Mouse (Mus musculus) CH12.LX (cell line): ENCODE results near the gene Gm11042. TPM values are rescaled to one million over a fixed set of nuclear protein-coding genes. Genes with fewer than 3 reads are reported as not detected.

Experiments
- DNase-seq: peaks from one replicate; pipeline ENCODE4 v3.0.0-alpha.2; 2013; ENCODE audit errors: extremely low read depth
- H3K27ac ChIP-seq: 2 replicates; pipeline ENCODE4 v1.5.1; 2012; ENCODE audit warnings: low read depth, mild to moderate bottlenecking, control low read depth, moderate library complexity; ENCODE audit not compliant: insufficient read depth
- H3K27me3 ChIP-seq: replicated peaks from 2 replicates; pipeline ENCODE3; 2012; ENCODE audit warnings: inconsistent platforms
- H3K36me3 ChIP-seq, 2 experiments: replicated peaks in 1 of 2; 2 replicates each; pipeline versions ENCODE3 to v1.6.1; 2012; ENCODE audit warnings: inconsistent platforms in 1 of 2, low read length in 1 of 2, mild to moderate bottlenecking in 1 of 2, mixed read lengths in 1 of 2, moderate library complexity in 1 of 2; ENCODE audit not compliant: control insufficient read depth in 1 of 2, insufficient read depth in 1 of 2
- H3K4me1 ChIP-seq, 2 experiments: 2 replicates each; pipeline ENCODE4 v1.6.1; 2012; ENCODE audit warnings: inconsistent platforms in 1 of 2, moderate library complexity in 1 of 2; ENCODE audit not compliant: insufficient read depth in 2 of 2, control insufficient read depth in 1 of 2
- H3K4me2 ChIP-seq: 2 replicates; pipeline ENCODE4 v1.6.1; 2012; ENCODE audit warnings: low read depth, mild to moderate bottlenecking, control low read depth; ENCODE audit not compliant: poor library complexity, insufficient read depth, severe bottlenecking
- H3K4me3 ChIP-seq, 3 experiments: fragments of 150-350 bp in 1 of 3; sonication (generic) in 1 of 3; replicated peaks in 1 of 3; 2 replicates each; pipeline versions ENCODE3 to v1.5.1; 2011 to 2012; ENCODE audit warnings: low read depth in 2 of 3, low read length in 2 of 3, mild to moderate bottlenecking in 2 of 3, moderate library complexity in 2 of 3, control low read depth in 1 of 3, improper control_type of control experiment in 1 of 3, inconsistent platforms in 1 of 3, mixed read lengths in 1 of 3; ENCODE audit not compliant: poor library complexity in 1 of 3
- H3K79me2 ChIP-seq: replicated peaks from 2 replicates; pipeline ENCODE4 v1.6.1; 2012; ENCODE audit warnings: mild to moderate bottlenecking, moderate library complexity; ENCODE audit not compliant: control insufficient read depth, poor library complexity, insufficient read depth, severe bottlenecking; ENCODE audit errors: extremely low read depth
- H3K9ac ChIP-seq: 2 replicates; pipeline ENCODE4 v1.6.1; 2012; ENCODE audit warnings: low read depth, mild to moderate bottlenecking, control low read depth, moderate library complexity; ENCODE audit not compliant: insufficient read depth
- H3K9me3 ChIP-seq: replicated peaks from 2 replicates; pipeline ENCODE3; 2012; ENCODE audit warnings: low read length, inconsistent platforms, mixed read lengths
- CHD2 ChIP-seq: IDR thresholded peaks from 2 replicates; pipeline ENCODE4 v1.6.1; 2011; ENCODE audit warnings: low read length, improper control_type of control experiment
- CTCF ChIP-seq, 2 experiments: IDR thresholded peaks in 1 of 2; conservative IDR thresholded peaks in 1 of 2; 2 replicates each; pipeline ENCODE4 v1.5.1; 2011 to 2012; ENCODE audit warnings: low read depth in 2 of 2, low read length in 2 of 2, improper control_type of control experiment in 1 of 2, inconsistent platforms in 1 of 2, mild to moderate bottlenecking in 1 of 2, moderate library complexity in 1 of 2
- EP300 ChIP-seq: IDR thresholded peaks from 2 replicates; pipeline ENCODE4 v1.6.1; 2011; ENCODE audit warnings: low read length, improper control_type of control experiment
- ETS1 ChIP-seq: conservative IDR thresholded peaks from 2 replicates; pipeline ENCODE4 v1.6.1; 2012; ENCODE audit warnings: low read depth, mild to moderate bottlenecking, inconsistent platforms, low read length, improper control_type of control experiment, moderate library complexity
- GABPA ChIP-seq: IDR thresholded peaks from 2 replicates; pipeline ENCODE4 v1.6.1; 2012; ENCODE audit warnings: low read depth, low read length, improper control_type of control experiment, inconsistent platforms; ENCODE audit not compliant: insufficient replicate concordance
- HCFC1 ChIP-seq: IDR thresholded peaks from 2 replicates; pipeline ENCODE4 v1.6.1; 2012; ENCODE audit warnings: low read depth, mild to moderate bottlenecking, inconsistent platforms, low read length, improper control_type of control experiment
- JUN ChIP-seq: IDR thresholded peaks from 2 replicates; pipeline ENCODE4 v1.6.1; 2011; ENCODE audit warnings: low read depth, mild to moderate bottlenecking, low read length, improper control_type of control experiment, moderate library complexity; ENCODE audit not compliant: insufficient read depth
- JUND ChIP-seq: conservative IDR thresholded peaks from 2 replicates; pipeline ENCODE4 v1.6.1; 2011; ENCODE audit warnings: low read depth, low read length, improper control_type of control experiment
- KAT2A ChIP-seq: IDR thresholded peaks from 2 replicates; pipeline ENCODE4 v1.6.1; 2012; ENCODE audit warnings: low read length, improper control_type of control experiment, inconsistent platforms; ENCODE audit not compliant: insufficient replicate concordance
- MAFK ChIP-seq: IDR thresholded peaks from 2 replicates; pipeline ENCODE4 v1.6.1; 2011; ENCODE audit warnings: low read length, improper control_type of control experiment; ENCODE audit not compliant: insufficient replicate concordance
- MAX ChIP-seq: IDR thresholded peaks from 2 replicates; pipeline ENCODE4 v1.6.1; 2011; ENCODE audit warnings: low read length, improper control_type of control experiment
- MAZ ChIP-seq: IDR thresholded peaks from 2 replicates; pipeline ENCODE4 v1.6.1; 2012; ENCODE audit warnings: low read depth, mild to moderate bottlenecking, inconsistent platforms, low read length, improper control_type of control experiment, moderate library complexity
- MEF2A ChIP-seq: IDR thresholded peaks from 2 replicates; pipeline ENCODE4 v1.6.1; 2014; ENCODE audit warnings: low read depth, mild to moderate bottlenecking, inconsistent platforms, low read length, improper control_type of control experiment, borderline replicate concordance
- MXI1 ChIP-seq: IDR thresholded peaks from 2 replicates; pipeline ENCODE4 v1.6.1; 2011; ENCODE audit warnings: mild to moderate bottlenecking, low read depth, low read length, improper control_type of control experiment
- MYC ChIP-seq: IDR thresholded peaks from 2 replicates; pipeline ENCODE4 v1.6.1; 2011; ENCODE audit warnings: low read depth, mild to moderate bottlenecking, improper control_type of control experiment, low read length
- NELFE ChIP-seq: IDR thresholded peaks from 2 replicates; pipeline ENCODE4 v1.6.1; 2011; ENCODE audit warnings: low read depth, low read length, improper control_type of control experiment
- POLR2A ChIP-seq: IDR thresholded peaks from 2 replicates; pipeline ENCODE4 v1.6.1; 2011; ENCODE audit warnings: low read depth, mild to moderate bottlenecking, improper control_type of control experiment, low read length
- RAD21 ChIP-seq: IDR thresholded peaks from 2 replicates; pipeline ENCODE4 v1.6.1; 2011; ENCODE audit warnings: low read depth, mild to moderate bottlenecking, low read length, improper control_type of control experiment, moderate library complexity
- RCOR1 ChIP-seq: conservative IDR thresholded peaks from 2 replicates; pipeline ENCODE4 v1.6.1; 2012; ENCODE audit warnings: low read depth, mild to moderate bottlenecking, inconsistent platforms, low read length, improper control_type of control experiment
- SIN3A ChIP-seq: IDR thresholded peaks from 2 replicates; pipeline ENCODE4 v1.6.1; 2012; ENCODE audit warnings: low read length, improper control_type of control experiment, inconsistent platforms
- SMC3 ChIP-seq: IDR thresholded peaks from 2 replicates; pipeline ENCODE4 v1.6.1; 2011; ENCODE audit warnings: low read depth, low read length, improper control_type of control experiment
- TBP ChIP-seq: conservative IDR thresholded peaks from 2 replicates; pipeline ENCODE4 v1.6.1; 2011; ENCODE audit warnings: low read depth, low read length, improper control_type of control experiment
- TCF12 ChIP-seq: IDR thresholded peaks from 2 replicates; pipeline ENCODE4 v1.6.1; 2014; ENCODE audit warnings: low read depth, mild to moderate bottlenecking, inconsistent platforms, low read length, improper control_type of control experiment
- ZC3H11A ChIP-seq: IDR thresholded peaks from 2 replicates; pipeline ENCODE4 v1.6.1; 2012; ENCODE audit warnings: low read depth, mild to moderate bottlenecking, inconsistent platforms, low read length, improper control_type of control experiment
- ZKSCAN1 ChIP-seq: IDR thresholded peaks from 2 replicates; pipeline ENCODE4 v1.6.1; 2012; ENCODE audit warnings: low read depth, inconsistent platforms, low read length, improper control_type of control experiment, borderline replicate concordance
- ZMIZ1 ChIP-seq: IDR thresholded peaks from 2 replicates; pipeline ENCODE4 v1.6.1; 2012; ENCODE audit warnings: low read depth, mild to moderate bottlenecking, inconsistent platforms, low read length, improper control_type of control experiment
- dilution Hi-C: fragments of 300-500 bp; cut with MboI; formaldehyde crosslinking; loops from 2 replicates; pipeline ENCODE4 v1.14.3; 2020; ENCODE audit warnings: low sequenced_read_pairs; ENCODE audit not compliant: extremely low pct_unique_long_range_greater_than_20kb, extremely low pct_ligation_motif_present
- in situ Hi-C: fragments of 300-500 bp; cut with MboI; formaldehyde crosslinking; loops from 3 replicates; pipeline ENCODE4 v1.14.3; 2019; ENCODE audit warnings: low sequenced_read_pairs, low pct_ligation_motif_present, low pct_unique_long_range_greater_than_20kb, mixed read lengths
- polyA plus RNA-seq: library from polyadenylated mRNA; unstranded; fragments of >175 nt; gene quantifications from 2 replicates; pipeline ENCODE4 v1.2.1, GENCODE M21; 2012; ENCODE audit warnings: low read depth; ENCODE audit not compliant: insufficient read length
- total RNA-seq, 2 experiments: library from RNA; depleted of rRNA; stranded (reverse); fragments of 300-350 nt in 1 of 2; fragments of >200 nt in 1 of 2; gene quantifications; 2 replicates each; pipeline ENCODE4 v1.2.3; 2012 to 2014

Gm11042 gene
- total and polyA plus RNA-seq, 3 experiments = not detected

- Histone ChIP-seq H3K27ac (no peak overlapping the region), H3K4me3 (no peak overlapping the region), H3K9ac (no peak overlapping the region), H3K36me3 (no peaks in the 10 kb centered on the region), H3K79me2 (no peaks in the 10 kb centered on the region), H3K27me3 (no peaks in the 10 kb centered on the region), H3K4me1 (no peaks in the 10 kb centered on the region), H3K9me3 (no peaks in the 10 kb centered on the region), H3K4me2 (no peak overlapping the region)
- dilution Hi-C loops (no loop called here), in situ Hi-C loops (loop anchor here (25.0 kb wide), 2 partner anchors 345 to 820 kb away; no protein-coding TSS in a partner anchor)
- DNase-seq = no peak
- TF ChIP-seq CHD2 (no peak), ETS1 (no peak), KAT2A (no peak), EP300 (no peak), MEF2A (no peak), CTCF (conservative IDR thresholded peaks at IDR 0.05 in 1 of 2, IDR thresholded peaks at IDR 0.05 in 1 of 2; ENCODE audit: low read depth in 2 of 2, low read length in 2 of 2) (no peak), GABPA (no peak), NELFE (no peak), TCF12 (no peak), RAD21 (no peak), TBP (no peak), SIN3A (no peak), SMC3 (no peak), RCOR1 (no peak), POLR2A (no peak), HCFC1 (no peak), JUND (no peak)
Observed at GRCm38 (mm10) chr12:74342720-74343119, 26.5 kb upstream of the Gm11042 start.

- dilution Hi-C loops = no loop called here
Observed at GRCm38 (mm10) chr12:74340070-74340469, 23.9 kb upstream of the Gm11042 start.

More at GRCm38 (mm10) chr12:74340070-74340469, 23.9 kb upstream of the Gm11042 start:
- Histone ChIP-seq H3K4me3 (no peak overlapping the region), H3K79me2 (no peaks in the 10 kb centered on the region), H3K4me1 (no peaks in the 10 kb centered on the region), H3K9me3 (no peaks in the 10 kb centered on the region), H3K9ac (no peak overlapping the region), H3K4me2 (no peak overlapping the region), H3K36me3 (no peaks in the 10 kb centered on the region), H3K27me3 (no peaks in the 10 kb centered on the region), H3K27ac (no peak overlapping the region)
- no peak for DNase-seq
- TF ChIP-seq GABPA (no peak), JUN (no peak), MAX (no peak), MYC (no peak), CHD2 (no peak), KAT2A (no peak), SIN3A (no peak), RCOR1 (no peak), ZC3H11A (no peak), CTCF (conservative IDR thresholded peaks at IDR 0.05 in 1 of 2, IDR thresholded peaks at IDR 0.05 in 1 of 2; ENCODE audit: low read depth in 2 of 2, low read length in 2 of 2) (no peak), EP300 (no peak), ZKSCAN1 (no peak), MXI1 (no peak), MAFK (no peak), ZMIZ1 (no peak), MAZ (no peak), TCF12 (no peak)
- in situ Hi-C loops = loop anchor here (25.0 kb wide), 2 partner anchors 347 to 822 kb away; no protein-coding TSS in a partner anchor
